Mouse (Mus musculus) midbrain, embryonic 15.5 days (tissue): ENCODE results near the gene Nek8. TPM values are rescaled to one million over a fixed set of nuclear protein-coding genes. Genes with fewer than 3 reads are reported as not detected.
A peak's percentile ranks its signal among the peaks of the same experiment; 100 is the strongest.

Source experiments
- ATAC-seq: fragments of 200-750 bp; cut with Nextera tagmentation; replicated peaks from 2 replicates; pipeline ENCODE4 v1.8.0; 2017; ENCODE audit warnings: moderate TSS enrichment
- H3K27ac ChIP-seq: fragments of 300-500 bp; sonication (generic); 2 replicates; pipeline ENCODE4 v1.5.1; 2015; ENCODE audit warnings: mild to moderate bottlenecking, inconsistent platforms
- H3K27me3 ChIP-seq: fragments of 300-500 bp; sonication (generic); replicated peaks from 2 replicates; pipeline ENCODE4 v1.6.1; 2015; ENCODE audit warnings: inconsistent platforms
- H3K36me3 ChIP-seq: fragments of 300-500 bp; sonication (generic); replicated peaks from 2 replicates; pipeline ENCODE4 v1.6.1; 2015; ENCODE audit warnings: inconsistent platforms
- H3K4me1 ChIP-seq: fragments of 300-500 bp; sonication (generic); 2 replicates; pipeline ENCODE4 v1.6.1; 2015; ENCODE audit warnings: inconsistent platforms
- H3K4me2 ChIP-seq: fragments of 300-500 bp; sonication (generic); 2 replicates; pipeline ENCODE4 v1.6.1; 2015; ENCODE audit warnings: inconsistent platforms, mild to moderate bottlenecking, moderate library complexity
- H3K4me3 ChIP-seq: fragments of 300-500 bp; sonication (generic); 2 replicates; pipeline ENCODE4 v1.5.1; 2015; ENCODE audit warnings: mild to moderate bottlenecking, inconsistent platforms
- H3K9ac ChIP-seq: fragments of 300-500 bp; sonication (generic); 2 replicates; pipeline ENCODE4 v1.6.1; 2015; ENCODE audit warnings: mild to moderate bottlenecking, inconsistent platforms
- H3K9me3 ChIP-seq: fragments of 300-500 bp; sonication (generic); 2 replicates; pipeline ENCODE4 v1.6.1; 2016; ENCODE audit warnings: inconsistent platforms
- WGBS: fragments of 180-500 bp; shearing (Covaris S2); methylation state at CpG from one replicate; pipeline ENCODE4 v1.1.7; 2015; ENCODE audit warnings: mixed read lengths; 5-methylcytosine and 5-hydroxymethylcytosine counted together
- polyA plus RNA-seq: library from polyadenylated mRNA; unstranded; fragments of >200 nt; fragmentation: Nextera tagmentation; extraction: Ambion mirVana; gene quantifications from 2 replicates; pipeline ENCODE4 v1.2.1, GENCODE M21; 2015

The Nek8 gene
- polyA plus RNA-seq, 1 experiment from 2014 or later = 6.5 TPM

DNA sequence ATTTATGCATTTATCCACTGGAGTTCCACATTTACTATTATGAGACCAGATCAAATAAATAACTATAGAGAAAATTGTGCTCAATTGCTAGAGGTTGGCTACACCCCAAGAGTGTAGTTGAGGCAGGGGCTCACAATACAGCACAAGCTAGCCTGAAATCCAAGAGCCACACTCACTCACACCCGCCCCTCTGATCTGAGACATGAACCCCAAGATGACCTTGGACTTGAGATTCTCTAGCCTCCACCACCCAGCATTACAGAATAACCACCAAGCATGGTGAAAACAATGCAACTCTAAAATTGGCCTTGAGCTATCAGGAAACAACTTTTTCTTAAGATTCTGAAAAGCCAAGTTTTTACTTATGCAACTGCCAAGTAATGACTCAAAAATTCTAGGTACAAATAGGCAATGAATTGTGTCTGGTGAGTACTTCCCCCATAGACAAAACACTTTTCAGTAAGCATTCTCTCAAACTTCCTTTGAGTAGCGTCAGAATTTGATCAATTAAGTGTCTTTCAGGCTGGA lies 5.4 kb upstream of the Nek8 start:
- H3K27me3 ChIP-seq = no peaks in the 10 kb centered on the region
- peak overlapping the region; percentile 92; the same call in 1 of the 2 replicates for H3K9ac ChIP-seq
- H3K9me3 ChIP-seq = no peaks in the 10 kb centered on the region
- peak overlapping the region; percentile 69 for H3K4me2 ChIP-seq
- ATAC-seq = no peak
- no peak overlapping the region for H3K27ac ChIP-seq
- peaks cover 48% of the 10 kb centered on the region for H3K4me1 ChIP-seq
- peak overlapping the region; percentile 81 for H3K4me3 ChIP-seq
- peaks cover 17% of the 10 kb centered on the region for H3K36me3 ChIP-seq
- WGBS = 57% methylated on average over 2 of the region's 2 CpGs

DNA sequence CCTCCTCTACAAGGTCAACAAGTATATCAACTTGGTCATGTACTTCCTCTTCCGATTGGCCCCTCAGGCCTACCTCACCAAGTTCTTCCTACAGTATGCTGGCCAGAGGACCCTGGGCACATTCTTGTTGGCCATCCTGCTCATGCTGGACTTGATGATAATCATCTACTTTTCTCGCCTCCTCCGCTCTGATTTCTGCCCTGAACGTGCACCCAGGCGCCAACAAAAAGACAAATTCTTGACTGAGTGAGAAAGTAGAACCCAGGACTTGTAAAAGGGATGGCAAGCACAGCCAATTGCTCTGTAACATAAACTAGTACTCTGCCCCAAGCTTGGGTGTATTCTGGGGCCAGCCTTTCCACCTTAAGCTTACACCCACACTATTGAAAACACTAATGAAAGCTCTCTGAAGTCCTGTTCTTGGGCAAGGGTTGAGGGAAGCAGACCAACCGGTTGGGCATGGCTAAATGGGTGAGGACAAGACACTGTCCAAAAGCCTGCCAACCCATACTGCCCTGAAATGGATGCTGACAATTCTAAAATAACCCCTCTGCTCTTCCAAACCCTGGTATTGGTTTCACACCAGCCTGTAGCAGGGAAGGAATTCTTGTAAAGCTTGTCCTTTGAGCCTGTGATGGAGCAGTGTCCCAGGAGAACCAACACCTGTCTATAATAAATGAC lies 3.7 kb upstream of the Nek8 start:
- H3K4me3 ChIP-seq = no peak overlapping the region
- no peak overlapping the region for H3K4me2 ChIP-seq
- 85% methylated on average over 6 of the region's 6 CpGs for WGBS
- ATAC-seq = no peak
- no peaks in the 10 kb centered on the region for H3K27me3 ChIP-seq
- no peak overlapping the region for H3K27ac ChIP-seq
- H3K36me3 ChIP-seq = peaks cover 17% of the 10 kb centered on the region
- no peaks in the 10 kb centered on the region for H3K9me3 ChIP-seq
- H3K4me1 ChIP-seq = peaks cover 57% of the 10 kb centered on the region
- no peak overlapping the region for H3K9ac ChIP-seq

DNA sequence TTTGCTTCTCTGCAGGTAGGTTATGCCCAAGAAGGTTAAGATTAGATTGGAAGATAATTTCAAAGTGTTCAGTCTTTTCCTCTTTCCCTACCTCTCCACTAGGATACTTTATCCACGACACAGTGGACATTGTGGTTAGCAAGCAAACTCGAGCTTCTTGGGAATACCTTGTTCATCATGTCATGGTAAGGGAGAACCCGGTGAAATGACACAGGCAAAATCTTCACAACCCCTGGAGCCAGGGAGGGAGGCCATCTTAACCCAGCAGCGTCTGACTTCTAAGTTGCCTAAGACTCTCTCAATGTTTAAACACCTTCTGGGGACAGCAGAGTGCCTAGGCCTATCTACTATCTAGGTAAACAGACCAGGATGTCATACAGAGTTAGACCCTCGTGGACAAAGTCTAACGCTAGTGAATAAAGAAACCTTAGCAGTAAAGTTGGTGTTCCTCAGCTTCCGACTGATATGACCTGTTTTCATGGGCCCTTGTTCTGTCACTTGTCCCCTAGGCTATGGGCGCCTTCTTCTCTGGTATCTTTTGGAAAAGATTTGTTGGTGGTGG lies 3.0 kb upstream of the Nek8 start:
- Histone ChIP-seq H3K9me3 (no peaks in the 10 kb centered on the region), H3K4me2 (peak overlapping the region; percentile 76), H3K36me3 (peaks cover 17% of the 10 kb centered on the region), H3K27me3 (no peaks in the 10 kb centered on the region), H3K27ac (no peak overlapping the region), H3K4me1 (peaks cover 57% of the 10 kb centered on the region), H3K9ac (no peak overlapping the region), H3K4me3 (peak overlapping the region; percentile 59)
- 38% methylated on average over 8 of the region's 8 CpGs for WGBS
- ATAC-seq = no peak

DNA sequence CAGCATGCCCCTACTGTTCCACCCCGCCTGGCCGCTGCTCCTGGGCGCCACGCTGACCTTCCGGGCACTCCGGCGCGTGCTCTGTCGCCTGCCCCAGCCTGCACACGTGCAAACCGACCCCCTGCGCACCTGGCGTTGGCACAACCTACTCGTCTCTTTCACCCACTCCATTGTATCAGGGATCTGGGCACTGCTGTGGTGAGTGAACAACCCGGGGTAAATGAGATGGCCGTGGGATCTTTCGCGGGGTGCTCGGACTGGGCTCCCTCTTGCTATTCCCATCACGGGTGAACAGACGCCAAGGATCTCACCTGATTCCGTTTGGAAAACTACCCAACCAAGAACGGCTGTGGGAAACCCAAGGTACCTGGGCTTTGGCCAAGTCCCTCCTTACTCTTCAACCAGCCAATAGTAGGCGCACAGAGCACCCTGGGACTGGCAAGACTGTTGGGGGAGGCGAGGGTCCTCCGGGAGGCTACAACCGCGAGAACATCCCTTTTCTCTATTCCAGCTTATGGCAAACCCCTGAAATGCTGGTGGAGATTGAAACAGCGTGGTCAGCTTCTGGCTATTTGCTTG lies 2.5 kb upstream of the Nek8 start:
- ATAC-seq = no peak
- Histone ChIP-seq H3K27me3 (no peaks in the 10 kb centered on the region), H3K27ac (peak overlapping the region; percentile 79), H3K36me3 (peaks cover 17% of the 10 kb centered on the region), H3K4me3 (peak overlapping the region; percentile 59), H3K9me3 (no peaks in the 10 kb centered on the region), H3K4me1 (peaks cover 54% of the 10 kb centered on the region), H3K9ac (peak overlapping the region; percentile 32), H3K4me2 (peak overlapping the region; percentile 76)
- 2% methylated on average over 29 of the region's 29 CpGs for whole genome bisulfite sequencing

DNA sequence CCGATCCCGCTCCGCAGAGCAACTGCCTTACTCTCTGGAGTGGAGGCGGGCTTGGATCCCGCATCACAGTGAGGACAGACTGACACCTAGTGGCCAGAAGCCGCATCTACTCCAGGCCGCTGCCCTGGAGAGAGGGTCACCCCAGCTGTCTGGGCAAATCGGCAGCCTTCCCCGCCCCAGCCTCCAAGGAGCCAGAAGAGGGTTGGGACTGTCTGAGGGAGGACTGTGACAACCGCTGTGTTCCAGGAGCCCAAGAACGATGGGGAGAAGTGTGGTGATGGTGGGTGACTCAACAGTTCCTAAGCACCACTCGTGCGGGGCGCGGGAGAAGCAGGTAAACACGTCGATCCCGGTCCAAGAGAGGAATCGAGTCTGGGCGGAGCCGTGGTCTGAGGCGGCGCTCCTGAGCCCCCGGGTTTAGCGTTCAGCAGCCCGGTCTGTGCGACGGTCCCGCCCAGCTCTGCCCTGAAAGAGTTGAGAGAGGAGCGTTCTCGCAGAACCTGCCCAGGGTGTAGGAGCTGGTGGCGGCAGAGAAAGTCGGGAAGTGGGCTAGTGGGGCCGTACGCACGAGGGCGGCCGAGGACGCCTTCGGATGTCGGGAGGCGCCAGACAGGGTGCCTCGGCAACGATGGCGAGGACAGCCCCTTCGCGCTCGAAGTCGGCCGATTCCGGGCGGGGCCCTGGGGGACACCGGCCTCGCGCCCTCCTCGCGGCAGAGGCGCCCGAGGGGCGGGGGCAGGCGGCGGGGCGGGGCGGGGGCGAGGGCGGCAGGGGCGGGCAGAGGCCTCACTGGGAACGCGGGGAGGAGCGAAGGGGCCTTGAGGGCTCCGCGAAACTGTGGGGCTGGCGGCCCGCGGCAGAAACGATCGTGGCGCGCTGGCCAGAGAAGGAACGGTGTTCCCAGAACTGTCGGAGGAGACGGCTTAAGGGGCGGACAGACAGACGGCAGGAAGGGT lies 1.7 kb upstream of the Nek8 start:
- Histone ChIP-seq H3K4me2 (peak overlapping the region; percentile 76), H3K9ac (peak overlapping the region; percentile 32), H3K27me3 (no peaks in the 10 kb centered on the region), H3K4me3 (peak overlapping the region; percentile 59), H3K9me3 (no peaks in the 10 kb centered on the region), H3K4me1 (peaks cover 52% of the 10 kb centered on the region), H3K27ac (peak overlapping the region; percentile 79), H3K36me3 (peaks cover 17% of the 10 kb centered on the region)
- under 1% methylated on average over 84 of the region's 84 CpGs for WGBS
- ATAC-seq = peak; percentile 88

DNA sequence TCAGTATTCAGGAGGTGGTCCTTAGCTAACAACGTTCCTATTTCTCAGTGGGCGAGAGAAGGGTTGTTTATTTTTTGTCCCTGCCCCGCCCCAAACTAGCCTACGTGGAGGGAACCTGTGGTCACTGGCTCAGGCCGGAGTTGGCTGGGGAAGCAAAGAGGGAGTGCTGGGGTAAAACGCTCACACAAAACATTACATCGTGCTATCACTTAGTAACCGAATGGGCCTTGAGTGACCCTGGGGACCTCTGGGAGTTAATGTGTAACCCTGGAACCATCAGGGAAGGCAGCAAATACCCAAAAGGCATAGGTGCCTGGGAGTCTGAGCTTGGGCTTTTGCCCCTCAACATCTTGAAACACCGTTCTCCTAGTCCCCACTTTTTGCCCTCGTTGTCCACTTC lies 962 bp upstream of the Nek8 start:
- WGBS = 3% methylated on average over 10 of the region's 10 CpGs
- Histone ChIP-seq H3K36me3 (peaks cover 17% of the 10 kb centered on the region), H3K27ac (0 out of 2 replicates have a peak overlapping the region, but pooled peaks have one; percentile 79), H3K27me3 (no peaks in the 10 kb centered on the region), H3K4me2 (peak overlapping the region; percentile 76), H3K9ac (no peak overlapping the region), H3K4me3 (peak overlapping the region; percentile 59), H3K4me1 (peaks cover 52% of the 10 kb centered on the region), H3K9me3 (no peaks in the 10 kb centered on the region)
- 0 out of 2 replicates have a peak, but pooled peaks have one; percentile 10 for ATAC-seq

DNA sequence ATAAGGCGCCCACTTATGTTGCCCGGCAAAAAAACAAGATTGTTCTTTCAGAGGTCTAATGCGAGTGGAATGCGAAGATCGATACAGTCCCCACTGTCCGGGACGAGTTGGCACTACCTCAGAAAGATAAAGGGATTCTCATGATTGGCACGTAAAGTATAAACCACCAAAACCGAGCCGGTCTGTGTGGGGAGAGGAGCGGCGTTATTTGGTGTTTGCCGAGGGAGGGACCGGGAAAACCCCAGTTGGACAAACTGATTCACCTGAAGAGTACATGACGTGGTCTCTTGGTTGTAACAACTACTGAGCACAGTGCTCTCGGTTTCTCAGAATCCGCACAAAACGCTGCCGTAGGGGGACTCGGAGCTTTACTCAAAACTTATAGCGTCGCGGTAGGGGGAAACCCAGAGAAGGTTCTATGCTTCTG lies 443 bp upstream of the Nek8 start:
- Histone ChIP-seq H3K9ac (no peak overlapping the region), H3K4me3 (peak overlapping the region; percentile 59), H3K36me3 (peaks cover 17% of the 10 kb centered on the region), H3K4me2 (peak overlapping the region; percentile 76), H3K4me1 (peaks cover 47% of the 10 kb centered on the region), H3K27me3 (no peaks in the 10 kb centered on the region), H3K27ac (peak overlapping the region; percentile 79; the same call in 1 of the 2 replicates), H3K9me3 (no peaks in the 10 kb centered on the region)
- WGBS = 1% methylated on average over 23 of the region's 23 CpGs
- ATAC-seq = no peak

DNA sequence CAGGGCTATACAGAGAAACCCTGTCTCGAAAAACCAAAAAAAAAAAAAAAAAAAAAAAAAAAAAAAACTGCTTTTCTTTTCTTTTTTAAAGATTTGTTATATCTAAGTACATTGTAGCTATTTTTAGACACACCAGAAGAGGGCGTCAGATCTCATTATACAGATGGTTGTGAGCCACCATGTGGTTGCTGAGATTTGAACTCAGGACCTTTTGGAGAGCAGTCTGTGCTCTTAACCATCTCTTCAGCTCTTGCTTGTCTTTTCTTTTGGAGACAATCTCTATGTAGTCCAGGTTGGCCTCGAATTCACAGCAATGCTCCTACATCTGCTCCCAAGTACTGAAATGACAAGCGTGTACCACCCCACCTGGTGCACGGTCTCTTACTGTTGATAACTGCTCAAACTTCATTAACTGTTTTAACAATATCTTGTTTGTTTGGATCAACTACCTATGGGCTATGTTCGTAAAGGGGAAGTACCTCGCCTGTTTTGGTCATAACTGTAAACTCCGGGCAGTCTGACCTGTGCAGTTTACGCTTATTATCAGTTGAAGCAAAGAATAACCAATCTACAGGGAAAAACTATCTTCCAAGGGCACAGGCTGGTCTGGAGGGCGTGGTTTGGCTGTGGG lies 589 bp downstream of the Nek8 start:
- Histone ChIP-seq H3K36me3 (peaks cover 14% of the 10 kb centered on the region), H3K9ac (peak overlapping the region; percentile 34), H3K4me3 (peak overlapping the region; percentile 59), H3K4me2 (peak overlapping the region; percentile 76), H3K27me3 (no peaks in the 10 kb centered on the region), H3K4me1 (peaks cover 39% of the 10 kb centered on the region), H3K27ac (no peak overlapping the region), H3K9me3 (no peaks in the 10 kb centered on the region)
- no peak for ATAC-seq
- WGBS = 4% methylated on average over 9 of the region's 10 CpGs

DNA sequence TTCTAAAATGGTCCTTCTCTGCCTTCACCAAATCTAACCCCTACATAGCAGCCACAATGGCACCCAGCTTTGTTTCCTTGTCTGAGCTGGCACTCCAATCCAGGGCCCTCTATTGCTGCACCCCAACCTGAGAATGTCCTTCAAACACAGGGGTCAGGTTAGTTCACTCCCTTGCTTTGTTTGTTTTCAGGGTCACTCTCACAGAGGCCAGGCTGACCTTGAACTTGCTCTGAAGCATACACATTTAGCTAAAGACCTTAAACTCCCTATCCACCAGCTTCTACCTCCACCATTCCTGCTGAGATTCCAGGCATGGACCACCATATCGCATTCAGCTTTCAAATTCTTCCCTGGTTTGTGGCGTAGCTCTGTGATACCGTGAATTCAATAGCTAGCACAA lies 2.0 kb downstream of the Nek8 start:
- H3K27me3 ChIP-seq = no peaks in the 10 kb centered on the region
- H3K4me2 ChIP-seq = no peak overlapping the region
- no peak for ATAC-seq
- no peak overlapping the region for H3K9ac ChIP-seq
- H3K4me3 ChIP-seq = no peak overlapping the region
- no peak overlapping the region for H3K27ac ChIP-seq
- H3K9me3 ChIP-seq = no peaks in the 10 kb centered on the region
- WGBS = 93% methylated on average over 3 of the region's 3 CpGs
- peaks cover 35% of the 10 kb centered on the region for H3K4me1 ChIP-seq
- H3K36me3 ChIP-seq = no peaks in the 10 kb centered on the region

DNA sequence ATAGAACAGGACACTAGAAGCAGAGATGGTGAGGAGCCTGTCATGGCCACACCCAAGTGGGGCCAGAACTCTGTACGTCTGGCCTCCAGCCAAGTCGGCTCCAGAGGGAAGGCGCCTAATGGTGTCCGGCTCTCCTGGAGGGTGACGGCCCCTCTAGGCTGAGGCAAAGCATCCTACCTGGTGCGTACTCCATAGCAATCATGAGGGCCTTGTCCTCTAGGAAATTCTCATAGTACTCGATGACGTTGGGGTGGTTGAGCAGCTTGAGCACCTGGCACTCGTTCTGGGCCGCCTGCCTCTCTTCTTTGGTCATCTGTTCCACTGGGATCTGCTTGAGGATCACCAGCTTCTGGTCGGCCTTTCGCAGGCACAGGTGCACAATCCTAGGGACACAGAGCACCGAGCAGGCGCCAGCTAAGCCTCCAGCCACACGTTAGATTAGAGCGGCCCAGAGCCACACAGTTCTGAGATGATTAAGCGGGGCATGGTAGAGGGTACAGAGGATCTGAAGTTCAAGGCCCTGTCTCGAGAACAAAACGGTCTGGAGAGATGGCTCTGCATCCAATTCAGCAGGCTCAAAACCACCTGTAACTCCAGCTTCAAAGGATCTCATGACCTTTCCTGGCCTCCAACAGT lies 3.6 kb downstream of the Nek8 start:
- no peak overlapping the region for H3K9ac ChIP-seq
- WGBS = 88% methylated on average over 19 of the region's 19 CpGs
- H3K4me3 ChIP-seq = no peak overlapping the region
- no peak overlapping the region for H3K4me2 ChIP-seq
- H3K9me3 ChIP-seq = no peaks in the 10 kb centered on the region
- no peaks in the 10 kb centered on the region for H3K27me3 ChIP-seq
- H3K27ac ChIP-seq = no peak overlapping the region
- ATAC-seq = no peak
- H3K36me3 ChIP-seq = no peaks in the 10 kb centered on the region
- peaks cover 18% of the 10 kb centered on the region for H3K4me1 ChIP-seq

DNA sequence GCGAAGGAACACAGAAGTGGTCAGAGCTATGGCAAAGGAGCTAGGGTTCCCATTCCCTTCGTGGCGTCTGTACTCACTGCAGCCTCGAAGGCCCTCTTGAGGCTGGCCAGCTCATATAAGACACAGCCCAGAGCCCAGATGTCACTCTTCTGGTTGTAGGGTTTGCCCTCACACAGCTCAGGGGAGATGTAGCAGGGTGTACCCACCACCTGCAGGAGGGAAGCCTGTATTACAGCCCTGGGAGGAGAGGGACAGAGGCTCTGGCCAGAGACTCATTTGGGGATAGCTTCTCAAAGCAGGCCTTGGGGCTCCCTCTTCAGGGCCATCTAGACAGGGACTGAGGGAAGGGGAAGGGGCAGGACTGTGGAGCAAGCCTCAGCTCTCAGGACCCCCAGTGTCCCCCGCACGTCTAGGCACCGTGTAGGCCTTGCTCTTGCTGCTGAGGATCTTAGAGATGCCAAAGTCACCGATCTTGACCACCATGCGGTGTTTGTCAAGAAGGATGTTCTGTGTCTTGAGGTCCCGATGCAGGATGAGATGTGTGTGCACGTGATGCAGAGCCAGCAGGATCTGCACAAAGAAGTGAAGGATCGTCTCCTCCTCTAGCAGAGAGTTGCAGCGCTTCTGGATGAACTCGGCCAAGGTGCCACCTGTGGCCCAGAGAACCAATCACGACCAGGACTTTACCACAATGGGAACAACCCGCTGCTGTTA lies 4.3 kb downstream of the Nek8 start:
- Histone ChIP-seq H3K27ac (no peak overlapping the region), H3K9ac (no peak overlapping the region), H3K4me1 (peaks cover 12% of the 10 kb centered on the region), H3K4me2 (no peak overlapping the region), H3K9me3 (no peaks in the 10 kb centered on the region), H3K27me3 (no peaks in the 10 kb centered on the region), H3K36me3 (no peaks in the 10 kb centered on the region), H3K4me3 (no peak overlapping the region)
- WGBS = 77% methylated on average over 16 of the region's 16 CpGs
- ATAC-seq = no peak
